13 mouse cellular contexts compared by ENCODE assay signal in the genomic region with DNA sequence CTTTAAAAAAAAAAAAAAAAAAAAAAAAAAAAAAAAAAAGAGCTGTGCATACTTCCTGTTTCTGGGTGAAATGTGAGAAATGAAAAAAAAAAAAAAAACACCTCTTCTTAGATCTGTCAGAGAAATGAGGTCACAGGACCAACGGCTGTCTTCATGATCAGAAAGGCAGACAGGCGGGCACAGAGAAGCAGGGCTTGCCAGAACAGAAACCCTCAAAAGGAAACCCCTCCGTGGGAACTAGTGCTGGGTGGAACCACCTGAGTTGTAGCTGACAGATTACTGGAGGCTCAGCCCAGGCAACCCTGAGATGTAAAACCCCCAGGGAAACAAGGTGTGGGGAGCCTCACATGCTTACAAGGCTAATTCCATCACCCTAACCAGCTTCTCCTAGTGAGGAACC.
A peak's percentile ranks its signal among the peaks of the same experiment; 100 is the strongest.
DNase-seq lines count a peak whose midpoint lies in the region; ATAC-seq and TF ChIP-seq lines count a peak whose summit lies in the region.
"Had no signal": no experiment of that assay in that cellular context is flagged by ENCODE, and none has a peak within 500 bp of the region (broad histone marks: within the 10 kb centered on the region; RNA-seq: fewer than 3 reads in every experiment).

No protein-coding gene starts in this region.

- H3K27me3 ChIP-seq in CH12.LX (replicated peaks): no peaks in the 10 kb centered on the region
- no peaks in the 10 kb centered on the region for H3K27me3 ChIP-seq in intestine, postnatal 0 days (replicated peaks; ENCODE audit: control insufficient read depth, insufficient read depth, low read length)
- no peaks in the 10 kb centered on the region for H3K27me3 ChIP-seq in forebrain, embryonic 14.5 days (replicated peaks; ENCODE audit: control insufficient read depth, insufficient read depth, low read length)
- no peaks in the 10 kb centered on the region for H3K27me3 ChIP-seq in hindbrain, embryonic 12.5 days
- H3K27me3 ChIP-seq: embryonic facial prominence, embryonic 15.5 days; limb, embryonic 12.5 days; midbrain, embryonic 13.5 days had no signal

- no peak for TF ChIP-seq POLR2A in CH12.LX (IDR thresholded peaks at IDR 0.05; ENCODE audit: low read depth, low read length)

- no peak overlapping the region for H3K4me3 ChIP-seq in CH12.LX (replicated peaks in 1 of 3; ENCODE audit: low read depth in 2 of 3, low read length in 2 of 3, poor library complexity in 1 of 3)
- no peak overlapping the region for H3K4me3 ChIP-seq in intestine, postnatal 0 days (ENCODE audit: low read depth, low read length)
- no peak overlapping the region for H3K4me3 ChIP-seq in forebrain, embryonic 14.5 days (ENCODE audit: low read depth, low read length)
- H3K4me3 ChIP-seq in hindbrain, embryonic 12.5 days: no peak overlapping the region
- H3K4me3 ChIP-seq: embryonic facial prominence, embryonic 15.5 days; limb, embryonic 12.5 days; midbrain, embryonic 13.5 days had no signal

- 47% methylated on average over 3 of the region's 3 CpGs for WGBS in intestine, postnatal 0 days
- 80% methylated on average over 3 of the region's 3 CpGs for WGBS in forebrain, embryonic 14.5 days
- WGBS in hindbrain, embryonic 12.5 days: 56% methylated on average over 3 of the region's 3 CpGs

- in situ Hi-C loops in CH12.LX (cut with MboI; ENCODE audit: low pct_ligation_motif_present, low pct_unique_long_range_greater_than_20kb, low sequenced_read_pairs): no loop called here

- peak; percentile 55 for ATAC-seq in intestine, postnatal 0 days
- no peak for ATAC-seq in forebrain, embryonic 14.5 days
- ATAC-seq in hindbrain, embryonic 12.5 days (ENCODE audit: low FRiP score): no peak
- ATAC-seq: midbrain, embryonic 13.5 days had no signal

- H3K27ac ChIP-seq in CH12.LX (ENCODE audit: insufficient read depth, low read depth): no peak overlapping the region
- peak overlapping the region; percentile 86 for H3K27ac ChIP-seq in intestine, postnatal 0 days (ENCODE audit: low read depth, low read length)
- no peak overlapping the region for H3K27ac ChIP-seq in forebrain, embryonic 14.5 days (ENCODE audit: low read depth, low read length)
- no peak overlapping the region for H3K27ac ChIP-seq in hindbrain, embryonic 12.5 days
- H3K27ac ChIP-seq: embryonic facial prominence, embryonic 15.5 days; limb, embryonic 12.5 days; midbrain, embryonic 13.5 days had no signal

- no peak; the same call in 1 of the 2 replicates for TF ChIP-seq EP300 in CH12.LX (IDR thresholded peaks at IDR 0.05; ENCODE audit: low read length)

- DNase-seq in CD4-positive helper T cell, adult 2 months (ENCODE audit: low read depth, low spot score): peak; percentile 96
- peak; percentile 86 for DNase-seq in CH12.LX (ENCODE audit: extremely low read depth)
- DNase-seq in spleen, postnatal 14 days (ENCODE audit: low spot score in 2 of 2): peak; percentile 15 to 22
- DNase-seq in cerebellum, postnatal 10 days: no peak
- no peak for DNase-seq in cerebellum, postnatal 4 days (ENCODE audit: low spot score in 2 of 2)
- no peak for DNase-seq in forebrain, embryonic 14.5 days (ENCODE audit: low spot score)
- DNase-seq: kidney, postnatal 10 days; right cerebral cortex, adult 18-20 months had no signal

- TF ChIP-seq CTCF in CH12.LX (conservative IDR thresholded peaks at IDR 0.05 in 1 of 2, IDR thresholded peaks at IDR 0.05 in 1 of 2; ENCODE audit: low read depth in 2 of 2, low read length in 2 of 2): no peak
- TF ChIP-seq CTCF in intestine, postnatal 0 days (IDR thresholded peaks at IDR 0.05; ENCODE audit: low read depth): no peak

- no peak for TF ChIP-seq RAD21 in CH12.LX (IDR thresholded peaks at IDR 0.05; ENCODE audit: low read depth, low read length)

- peak overlapping the region; percentile 96; the same call in 1 of the 2 replicates for H3K4me2 ChIP-seq in CH12.LX (ENCODE audit: insufficient read depth, low read depth, poor library complexity, severe bottlenecking)
- H3K4me2 ChIP-seq in intestine, postnatal 0 days (replicated peaks; ENCODE audit: low read depth): no peak overlapping the region
- no peak overlapping the region for H3K4me2 ChIP-seq in forebrain, embryonic 14.5 days (ENCODE audit: low read length)
- no peak overlapping the region for H3K4me2 ChIP-seq in hindbrain, embryonic 12.5 days (replicated peaks)
- H3K4me2 ChIP-seq: embryonic facial prominence, embryonic 15.5 days; limb, embryonic 12.5 days; midbrain, embryonic 13.5 days had no signal

- peaks cover 0 to 32% of the 10 kb centered on the region in 2 experiments; a peak in 2 of 4 replicates for H3K4me1 ChIP-seq in CH12.LX (ENCODE audit: control insufficient read depth in 1 of 2, insufficient read depth in 2 of 2)
- H3K4me1 ChIP-seq in intestine, postnatal 0 days (replicated peaks; ENCODE audit: control insufficient read depth, insufficient read depth, low read length): no peaks in the 10 kb centered on the region; the same call in 1 of the 2 replicates
- H3K4me1 ChIP-seq in forebrain, embryonic 14.5 days (ENCODE audit: control insufficient read depth, insufficient read depth, low read length): no peaks in the 10 kb centered on the region
- no peaks in the 10 kb centered on the region for H3K4me1 ChIP-seq in hindbrain, embryonic 12.5 days
- H3K4me1 ChIP-seq: embryonic facial prominence, embryonic 15.5 days; limb, embryonic 12.5 days; midbrain, embryonic 13.5 days had no signal

- no peak overlapping the region for H3K9ac ChIP-seq in CH12.LX (ENCODE audit: insufficient read depth, low read depth)
- no peak overlapping the region for H3K9ac ChIP-seq in intestine, postnatal 0 days (ENCODE audit: low read depth, low read length)
- no peak overlapping the region for H3K9ac ChIP-seq in forebrain, embryonic 14.5 days (ENCODE audit: low read length)
- H3K9ac ChIP-seq in hindbrain, embryonic 12.5 days: no peak overlapping the region
- H3K9ac ChIP-seq: embryonic facial prominence, embryonic 15.5 days; limb, embryonic 12.5 days; midbrain, embryonic 13.5 days had no signal

- H3K36me3 ChIP-seq in CH12.LX (replicated peaks in 1 of 2; ENCODE audit: control insufficient read depth in 1 of 2, insufficient read depth in 1 of 2, low read length in 1 of 2): no peaks in the 10 kb centered on the region
- H3K36me3 ChIP-seq in intestine, postnatal 0 days (ENCODE audit: control insufficient read depth, insufficient read depth): no peaks in the 10 kb centered on the region
- H3K36me3 ChIP-seq in forebrain, embryonic 14.5 days (ENCODE audit: control insufficient read depth, insufficient read depth, low read length): no peaks in the 10 kb centered on the region
- no peaks in the 10 kb centered on the region for H3K36me3 ChIP-seq in hindbrain, embryonic 12.5 days
- H3K36me3 ChIP-seq: embryonic facial prominence, embryonic 15.5 days; limb, embryonic 12.5 days; midbrain, embryonic 13.5 days had no signal

- dilution Hi-C loops in CH12.LX (cut with MboI; ENCODE audit: extremely low pct_ligation_motif_present, extremely low pct_unique_long_range_greater_than_20kb, low sequenced_read_pairs): no loop called here

- no peaks in the 10 kb centered on the region for H3K79me2 ChIP-seq in CH12.LX (replicated peaks; ENCODE audit: control insufficient read depth, extremely low read depth, insufficient read depth, poor library complexity, severe bottlenecking)

- no peaks in the 10 kb centered on the region for H3K9me3 ChIP-seq in CH12.LX (replicated peaks; ENCODE audit: low read length)
- H3K9me3 ChIP-seq in intestine, postnatal 0 days (ENCODE audit: control insufficient read depth): no peaks in the 10 kb centered on the region
- no peaks in the 10 kb centered on the region for H3K9me3 ChIP-seq in forebrain, embryonic 14.5 days (replicated peaks; ENCODE audit: control insufficient read depth, low read length)
- no peaks in the 10 kb centered on the region for H3K9me3 ChIP-seq in hindbrain, embryonic 12.5 days (replicated peaks)
- H3K9me3 ChIP-seq: embryonic facial prominence, embryonic 15.5 days; limb, embryonic 12.5 days; midbrain, embryonic 13.5 days had no signal

TF ChIP-seq in CH12.LX, 34 proteins besides CTCF, POLR2A, EP300 and RAD21:
- TF ChIP-seq ZNF384 (IDR thresholded peaks at IDR 0.05; ENCODE audit: low read depth, low read length) (peak; percentile 97), BHLHE40 (IDR thresholded peaks at IDR 0.05; ENCODE audit: low read depth, low read length) (peak; percentile 47; the same call in 1 of the 2 replicates), IRF4 (IDR thresholded peaks at IDR 0.05; ENCODE audit: low read depth, low read length) (peak; percentile 49), E2F4 (IDR thresholded peaks at IDR 0.05; ENCODE audit: insufficient replicate concordance, low read depth, low read length) (no peak), TBP (conservative IDR thresholded peaks at IDR 0.05; ENCODE audit: low read depth, low read length) (0 out of 2 replicates have a peak, but pooled peaks have one; percentile 26), MXI1 (IDR thresholded peaks at IDR 0.05; ENCODE audit: low read depth, low read length) (no peak), MEF2A (IDR thresholded peaks at IDR 0.05; ENCODE audit: borderline replicate concordance, low read depth, low read length) (no peak), MAX (IDR thresholded peaks at IDR 0.05; ENCODE audit: low read length) (no peak), ELF1 (IDR thresholded peaks at IDR 0.05; ENCODE audit: low read depth, low read length) (no peak), UBTF (IDR thresholded peaks at IDR 0.05; ENCODE audit: low read depth, low read length) (no peak), ZKSCAN1 (IDR thresholded peaks at IDR 0.05; ENCODE audit: borderline replicate concordance, low read depth, low read length) (no peak), SIN3A (IDR thresholded peaks at IDR 0.05; ENCODE audit: low read length) (no peak), JUND (conservative IDR thresholded peaks at IDR 0.05; ENCODE audit: low read depth, low read length) (no peak), TCF12 (IDR thresholded peaks at IDR 0.05; ENCODE audit: low read depth, low read length) (no peak), ETS1 (conservative IDR thresholded peaks at IDR 0.05; ENCODE audit: low read depth, low read length) (peak; percentile 50), JUN (IDR thresholded peaks at IDR 0.05; ENCODE audit: insufficient read depth, low read depth, low read length) (no peak), NELFE (IDR thresholded peaks at IDR 0.05; ENCODE audit: low read depth, low read length) (no peak), CHD1 (IDR thresholded peaks at IDR 0.05; ENCODE audit: low read depth, low read length) (no peak), HCFC1 (IDR thresholded peaks at IDR 0.05; ENCODE audit: low read depth, low read length) (no peak)
TF ChIP-seq in CH12.LX: peak in this region for 5.

Comparison
In these comparisons a context has a peak if more than half of its experiments do, and no peak if none do; other contexts are left out.
1. DNase-seq: peak in CD4-positive helper T cell, adult 2 months (single experiment), CH12.LX (single experiment) and spleen, postnatal 14 days (2 of 2); none in cerebellum, postnatal 10 days (0 of 2), cerebellum, postnatal 4 days (0 of 2) and forebrain, embryonic 14.5 days (single experiment).